Mouse (Mus musculus): Measurements from ENCODE around the gene Rftn1.
"Not testable (repeated sequence)": the region's sequence is repeated elsewhere in the genome, so short reads cannot be mapped to it uniquely, and the experiment has no call there.

Rftn1 gene

GRCm38 (mm10) chr17:50190131-50191015, at the start of gene Rftn1:
TSS of gene Rftn1 (minus strand) at chr17:50190674.
- no peak for DNase-seq

DNA sequence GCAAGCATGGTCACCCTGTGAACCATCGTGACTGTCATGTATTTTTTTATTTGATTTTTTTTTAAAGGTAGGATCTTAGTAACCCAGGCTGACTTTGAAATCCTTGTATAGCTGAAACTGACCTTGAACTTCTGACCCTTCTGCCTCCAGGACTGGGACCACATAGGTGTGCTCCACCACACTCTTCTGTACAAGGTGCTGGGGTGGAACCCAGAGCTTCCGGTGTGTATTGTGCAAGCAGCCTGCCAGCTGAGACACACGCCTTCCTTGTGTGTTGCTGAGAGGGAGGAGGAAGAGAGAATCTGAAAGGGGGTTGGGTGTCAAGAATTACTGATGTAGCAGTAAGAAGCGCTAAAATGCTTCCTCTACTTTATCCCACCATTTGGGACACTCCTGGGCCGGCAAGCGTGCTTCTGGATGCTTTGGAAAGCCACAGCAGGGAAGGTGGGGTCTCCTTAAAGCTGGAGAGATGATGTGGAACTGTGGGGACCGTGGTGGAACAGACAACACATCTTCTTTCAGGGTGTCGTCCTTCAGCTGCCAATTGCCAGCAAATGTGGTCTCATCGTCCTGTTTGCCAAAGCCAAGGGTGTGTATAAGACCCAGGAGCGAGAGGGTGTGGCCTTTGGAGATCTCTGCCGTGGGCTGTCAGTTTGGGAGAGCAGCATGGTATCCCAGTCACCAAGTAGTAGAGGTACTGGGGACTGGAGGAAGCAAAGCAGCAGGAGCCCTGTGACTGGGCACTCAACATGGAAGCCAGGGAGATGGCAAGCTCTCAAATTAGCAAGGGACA, 47.5 kb upstream of the Rftn1 start:
- DNase-seq = peak; percentile 12

GRCm38 (mm10) chr17:50237436-50237709, 46.9 kb upstream of the Rftn1 start:
- DNase-seq = peak; percentile 78

- peak; percentile 28 for DNase-seq
Measured at GRCm38 (mm10) chr17:50236702-50237435, 46.4 kb upstream of the Rftn1 start.

GRCm38 (mm10) chr17:50235943-50236701, 45.6 kb upstream of the Rftn1 start:
- DNase-seq = no peak

- DNase-seq = no peak
Measured at GRCm38 (mm10) chr17:50233956-50234355, 43.5 kb upstream of the Rftn1 start.

DNA sequence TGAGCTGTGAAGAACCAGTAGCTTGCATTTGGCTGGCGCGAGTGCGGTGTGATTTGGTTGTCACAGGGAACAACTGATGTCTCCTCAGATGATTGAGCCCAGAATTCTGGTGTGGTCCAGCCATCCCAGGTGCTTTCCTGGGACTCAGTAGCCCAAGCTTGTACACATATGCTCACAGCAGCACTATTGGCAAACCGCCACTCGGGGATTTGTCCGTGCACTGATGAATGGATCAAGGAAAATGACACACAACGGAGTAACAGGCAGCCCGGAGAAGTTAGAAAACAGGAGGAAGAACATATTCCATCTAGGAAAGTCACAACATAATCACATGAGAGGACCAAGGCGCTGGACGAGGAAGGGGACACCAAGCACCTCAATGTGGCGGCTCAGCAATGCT, 42.3 kb upstream of the Rftn1 start:
- no peak for DNase-seq

- no peak for DNase-seq
Measured at GRCm38 (mm10) chr17:50231206-50231605, 40.7 kb upstream of the Rftn1 start.

GRCm38 (mm10) chr17:50229534-50229933, 39.1 kb upstream of the Rftn1 start:
- DNase-seq = no peak

DNA sequence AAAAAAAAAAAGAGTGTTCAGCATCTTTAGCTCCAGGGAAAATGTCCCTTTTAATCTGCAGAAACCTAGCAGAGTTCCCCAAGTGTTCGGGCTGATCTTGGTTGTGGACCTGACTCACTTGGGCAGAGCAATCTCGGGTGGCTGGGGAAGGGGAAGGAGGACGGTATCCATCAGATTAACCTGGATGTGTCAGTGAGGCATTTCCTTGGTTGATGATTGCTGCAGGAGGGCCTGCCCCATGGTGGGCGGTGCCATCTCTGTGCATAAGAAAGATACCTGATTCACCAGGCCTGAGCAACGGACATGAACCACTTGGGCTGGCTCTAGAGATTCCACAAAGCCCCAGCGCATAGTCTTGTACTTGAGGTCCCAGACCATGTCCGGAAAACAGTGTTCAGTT, 36.9 kb upstream of the Rftn1 start:
- DNase-seq = no peak

GRCm38 (mm10) chr17:50224718-50225117, 34.2 kb upstream of the Rftn1 start:
- DNase-seq = no peak

- DNase-seq = no peak
Measured at GRCm38 (mm10) chr17:50217978-50218377, 27.5 kb upstream of the Rftn1 start.

DNA sequence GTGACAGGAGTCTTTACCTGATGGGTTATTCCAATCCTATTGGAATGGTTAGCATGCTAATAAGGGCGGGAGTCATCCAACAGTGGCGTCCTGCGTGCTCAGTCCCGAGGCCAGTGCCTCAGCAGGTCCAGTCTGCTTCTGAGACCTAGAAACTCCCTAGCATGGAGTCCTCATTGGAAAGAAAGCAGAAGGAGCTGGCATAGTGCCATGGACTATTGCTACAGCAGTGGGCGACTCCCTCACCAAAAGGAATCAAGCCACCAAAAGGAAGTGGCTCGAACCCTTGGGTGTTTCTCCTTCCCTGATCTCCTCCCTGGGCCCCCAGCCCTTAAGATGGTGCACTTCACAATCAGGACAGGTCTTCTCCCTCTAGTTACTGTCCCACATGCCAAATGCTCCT, 24.6 kb upstream of the Rftn1 start:
- no peak for DNase-seq

GRCm38 (mm10) chr17:50213117-50213516, 22.6 kb upstream of the Rftn1 start:
- no peak for DNase-seq

DNA sequence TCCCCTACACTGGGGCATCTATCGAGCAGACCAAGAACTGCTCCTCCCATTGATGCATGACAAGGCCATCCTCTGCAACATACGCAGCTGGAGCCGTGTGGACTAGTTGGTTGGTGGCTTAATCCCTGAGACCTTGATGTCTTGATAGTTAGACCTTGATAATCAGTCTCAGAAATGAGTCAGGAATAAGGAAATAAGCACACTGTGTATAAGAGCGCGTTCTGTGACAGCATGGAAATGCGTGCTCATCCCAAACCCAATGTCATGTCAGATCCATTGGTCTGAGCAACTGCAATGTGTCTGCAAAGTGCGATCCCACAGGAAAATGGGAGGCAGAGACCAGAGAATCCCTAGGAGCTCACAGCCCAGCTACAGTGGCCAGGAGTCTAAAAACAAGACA, 21.3 kb upstream of the Rftn1 start:
- DNase-seq = no peak

DNA sequence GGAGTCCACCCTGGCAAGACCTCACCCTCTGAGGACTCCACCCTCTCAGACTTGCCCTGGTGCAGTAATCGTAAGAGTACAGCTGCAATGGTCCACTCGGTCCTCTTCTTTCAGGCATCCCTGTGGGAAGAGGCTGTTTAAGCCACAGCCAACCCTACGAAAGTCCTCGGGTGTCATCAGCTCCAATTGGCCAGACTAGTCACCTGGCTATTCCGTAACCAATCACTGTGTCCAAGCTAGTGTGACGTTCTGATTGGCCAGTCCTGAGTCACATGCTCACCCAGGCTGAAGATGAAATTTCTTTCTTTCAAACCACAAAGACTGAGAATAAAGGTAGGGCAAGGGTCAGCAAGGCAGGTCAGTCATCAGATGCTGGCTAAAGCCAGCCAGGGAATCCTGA, 19.4 kb upstream of the Rftn1 start:
- no peak for DNase-seq

DNA sequence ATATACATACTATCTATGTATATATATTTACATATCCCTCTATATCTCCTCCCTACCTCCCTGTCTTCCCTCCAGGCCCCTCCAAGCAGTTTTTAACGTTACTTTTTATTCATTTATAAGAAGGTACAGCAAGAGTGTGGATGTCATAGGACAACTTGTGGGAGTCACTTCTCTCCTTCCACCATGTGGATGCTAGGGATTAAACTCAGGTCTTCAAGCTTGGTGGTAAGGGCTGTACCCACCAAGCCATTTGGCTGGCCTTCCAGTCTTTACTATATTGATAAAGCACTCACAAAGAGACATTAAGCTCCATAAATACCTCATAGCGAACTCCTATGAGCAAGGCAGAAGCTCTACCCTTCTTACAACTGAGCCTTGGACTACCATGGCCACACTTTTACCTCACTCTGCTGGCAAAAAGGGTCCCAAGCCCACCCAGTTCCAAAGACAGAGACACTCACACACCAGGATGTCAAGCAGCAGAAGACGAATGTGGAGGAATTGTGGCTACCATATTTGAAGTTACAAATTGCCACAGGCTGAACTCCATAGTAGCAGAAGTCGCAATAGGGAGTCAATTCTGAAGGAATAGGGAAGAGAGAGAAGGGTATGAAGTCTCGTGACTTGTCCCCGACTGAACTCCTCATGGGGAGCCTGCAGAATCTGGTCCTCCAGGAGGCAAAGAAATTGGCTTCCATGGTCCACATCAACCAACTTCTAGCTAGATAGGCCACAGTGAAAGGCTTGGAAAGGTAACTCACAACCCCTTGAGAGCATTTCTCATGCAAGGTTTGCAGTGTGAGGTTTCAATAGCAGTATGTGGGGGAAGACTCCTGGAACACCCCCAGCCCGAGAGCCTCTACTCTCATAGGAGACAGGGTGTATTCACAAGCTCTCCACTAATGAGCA, 17.9 kb upstream of the Rftn1 start:
- DNase-seq = no peak

DNA sequence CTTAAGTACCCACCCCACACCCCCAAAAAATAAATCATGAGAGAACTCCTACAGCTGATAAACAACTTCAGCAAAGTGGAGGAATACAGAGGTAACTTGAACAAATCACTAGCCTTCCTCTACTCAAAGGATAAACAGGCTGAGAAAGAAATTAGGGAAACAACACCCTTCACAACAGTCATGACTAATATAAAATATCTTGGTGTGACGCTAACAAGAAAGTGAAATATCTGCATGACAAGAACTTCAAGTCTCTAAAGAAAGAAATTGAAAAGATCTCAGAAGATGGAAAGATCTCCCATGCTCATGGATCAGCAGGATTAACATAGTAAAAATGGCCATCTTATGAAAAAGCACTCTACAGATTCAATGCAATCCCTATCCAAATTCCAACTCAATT, 15.8 kb upstream of the Rftn1 start:
- not testable (repeated sequence) for DNase-seq

DNA sequence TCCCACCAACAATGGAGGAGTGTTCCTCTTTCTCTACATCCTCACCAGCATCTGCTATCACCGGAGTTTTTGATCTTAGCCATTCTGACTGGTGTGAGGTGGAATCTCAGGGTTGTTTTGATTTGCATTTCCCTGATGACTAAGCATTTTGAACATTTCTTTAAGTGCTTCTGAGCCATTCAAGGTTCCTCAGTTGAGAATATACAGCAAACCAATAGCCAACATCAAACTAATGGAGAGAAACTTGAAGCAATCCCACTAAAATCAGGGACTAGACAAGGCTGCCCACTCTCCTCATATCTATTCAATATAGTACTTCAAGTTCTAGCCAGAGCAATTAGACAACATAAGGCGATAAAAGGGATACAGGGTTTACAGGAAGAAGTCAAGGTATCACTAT, 15.4 kb upstream of the Rftn1 start:
- DNase-seq = not testable (repeated sequence)

- no peak for DNase-seq
Measured at GRCm38 (mm10) chr17:50205152-50205782, 14.8 kb upstream of the Rftn1 start.

GRCm38 (mm10) chr17:50201828-50202445, 11.5 kb upstream of the Rftn1 start:
- DNase-seq = no peak
